Mouse (Mus musculus) ES-Bruce4 (cell line): ENCODE results near the gene Mrpl52.

ENCODE experiments used
- CTCF ChIP-seq: IDR thresholded peaks from one replicate; pipeline ENCODE4 v1.8.1; 2011; ENCODE audit warnings: low read depth, low read length
- EP300 ChIP-seq: IDR thresholded peaks from 2 replicates; pipeline ENCODE4 v1.6.1; 2011; ENCODE audit warnings: low read depth, low read length; ENCODE audit not compliant: insufficient read depth
- POLR2A ChIP-seq: IDR thresholded peaks from one replicate; pipeline ENCODE4 v1.8.1; 2011; ENCODE audit warnings: low read length; ENCODE audit not compliant: insufficient read depth

GRCm38 (mm10) chr14:54382641-54383040 is 44.1 kb upstream of the Mrpl52 start:
- no peak for TF ChIP-seq EP300
- no peak for TF ChIP-seq CTCF
- TF ChIP-seq POLR2A = no peak
